In the genomic region with DNA sequence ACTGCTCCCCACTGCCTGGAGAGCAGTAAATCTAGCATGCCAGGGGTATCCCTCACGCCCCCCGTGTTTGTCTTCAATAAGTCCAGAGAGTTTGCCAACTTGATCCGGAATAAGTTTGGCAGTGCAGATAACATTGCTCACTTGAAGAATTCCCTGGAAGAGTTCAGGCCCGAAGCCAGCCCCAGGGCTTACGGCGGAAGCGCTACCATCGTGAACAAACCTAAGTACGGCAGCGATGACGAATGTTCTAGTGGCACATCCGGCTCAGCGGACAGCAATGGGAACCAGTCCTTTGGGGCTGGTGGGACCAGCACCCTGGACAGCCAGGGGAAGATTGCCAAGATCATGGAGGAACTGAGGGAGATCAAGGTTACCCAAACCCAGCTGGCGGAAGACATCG, we compare ENCODE assay signal across 16 mouse cellular contexts.
"Had no signal": no experiment of that assay in that cellular context is flagged by ENCODE, and none has a peak within 500 bp of the region (broad histone marks: within the 10 kb centered on the region; RNA-seq: fewer than 3 reads in every experiment).

No protein-coding gene starts in this region.

- H3K27ac ChIP-seq: neural tube, embryonic 12.5 days; neural tube, embryonic 13.5 days; neural tube, embryonic 15.5 days; stomach, embryonic 15.5 days; stomach, postnatal 0 days had no signal

- H3K4me3 ChIP-seq: neural tube, embryonic 12.5 days; neural tube, embryonic 13.5 days; neural tube, embryonic 15.5 days; stomach, embryonic 15.5 days had no signal

- H3K4me1 ChIP-seq: neural tube, embryonic 12.5 days had no signal

- DNase-seq: retina, postnatal 1 day; right cerebral cortex, adult 18-20 months; right cerebral cortex, postnatal 14 days; right cerebral cortex, postnatal 25 days; right cerebral cortex, postnatal 4 days; spleen, adult 18-20 months; thymus, adult 18-20 months; thymus, adult 2 months; thymus, postnatal 14 days; thymus, postnatal 36 days; thymus, postnatal 4 days had no signal
